Mouse (Mus musculus): ENCODE results near the gene Fam214b. TPM values are rescaled to one million over a fixed set of nuclear protein-coding genes. Genes with fewer than 3 reads are reported as not detected.

Fam214b gene
- polyA plus RNA-seq (2012), result 73.7 and 83.3 TPM in 2 replicates

DNA sequence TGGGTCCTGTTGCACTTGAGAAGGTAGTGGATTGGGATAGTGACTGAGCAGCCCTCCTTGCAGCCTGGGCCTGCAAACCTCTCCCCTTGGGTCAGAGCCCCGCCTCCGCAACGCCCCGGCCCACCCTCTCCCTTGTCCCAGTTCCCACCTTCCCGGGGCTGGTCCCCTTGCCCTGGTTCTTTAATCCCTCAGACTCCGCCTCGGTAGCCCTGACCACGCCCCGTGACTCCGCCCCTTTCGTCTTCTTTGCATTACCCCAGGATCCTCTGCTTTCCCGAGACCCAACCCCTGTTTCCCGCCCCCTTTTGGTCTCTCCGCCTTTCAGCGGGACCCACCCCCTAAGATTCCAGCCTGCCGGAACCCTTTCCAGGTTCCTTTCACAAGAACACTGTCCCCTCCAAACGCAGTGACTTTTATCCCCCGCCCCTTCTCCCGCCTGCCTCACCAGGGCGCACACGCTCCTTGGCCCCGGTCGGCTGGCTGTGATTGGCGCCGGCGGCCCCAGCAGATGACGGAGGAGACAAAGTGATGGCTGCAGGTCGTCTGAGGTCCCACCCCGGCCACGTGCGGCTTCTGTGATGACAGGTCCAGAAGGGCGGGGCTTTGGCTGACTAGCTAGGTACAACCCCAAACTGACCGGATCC, at the start of gene Fam214b:
TSS of gene Fam214b (minus strand) at position 562 of the 644 bp plus-strand sequence.
- no peaks in the 10 kb centered on the region for H3K9me3 ChIP-seq (ENCODE audit: control insufficient read depth, low read length)
- H3K27me3 ChIP-seq (ENCODE audit: control insufficient read depth), result peaks cover 19% of the 10 kb centered on the region
- no peaks in the 10 kb centered on the region for H3K36me3 ChIP-seq (ENCODE audit: control insufficient read depth)
- TF ChIP-seq GATA1 (IDR thresholded peaks at IDR 0.05; ENCODE audit: low read length), result no peak
- TF ChIP-seq TAL1 (IDR thresholded peaks at IDR 0.05; ENCODE audit: low read length), result no peak
- peaks cover 43% of the 10 kb centered on the region for H3K4me1 ChIP-seq (ENCODE audit: control insufficient read depth)
- peak within 1 kb of the TSS; percentile 65 for H3K4me3 ChIP-seq (replicated peaks)

DNA sequence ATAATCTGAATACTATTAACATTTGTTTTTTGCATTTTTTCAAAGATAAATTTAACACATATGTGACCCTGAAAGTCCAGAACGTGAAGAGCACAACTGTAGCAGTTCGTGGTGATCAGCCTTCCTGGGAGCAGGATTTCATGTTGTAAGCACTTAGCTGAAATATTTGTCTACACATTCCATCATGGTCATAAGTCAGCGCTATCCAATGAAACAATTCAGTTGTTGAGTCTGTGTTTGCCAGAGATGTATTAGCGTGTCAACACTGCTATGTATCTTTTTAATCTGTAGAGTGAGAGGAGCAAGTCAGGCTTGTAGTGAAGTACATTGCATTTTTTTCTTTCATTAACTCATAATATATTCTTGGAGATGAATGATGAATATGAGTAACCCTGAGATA, 45.2 kb upstream of the Fam214b start:
- H3K9me3 ChIP-seq (ENCODE audit: control insufficient read depth, low read length), result no peaks in the 10 kb centered on the region
- no peak for TF ChIP-seq GATA1 (IDR thresholded peaks at IDR 0.05; ENCODE audit: low read length)
- TF ChIP-seq TAL1 (IDR thresholded peaks at IDR 0.05; ENCODE audit: low read length), result no peak

DNA sequence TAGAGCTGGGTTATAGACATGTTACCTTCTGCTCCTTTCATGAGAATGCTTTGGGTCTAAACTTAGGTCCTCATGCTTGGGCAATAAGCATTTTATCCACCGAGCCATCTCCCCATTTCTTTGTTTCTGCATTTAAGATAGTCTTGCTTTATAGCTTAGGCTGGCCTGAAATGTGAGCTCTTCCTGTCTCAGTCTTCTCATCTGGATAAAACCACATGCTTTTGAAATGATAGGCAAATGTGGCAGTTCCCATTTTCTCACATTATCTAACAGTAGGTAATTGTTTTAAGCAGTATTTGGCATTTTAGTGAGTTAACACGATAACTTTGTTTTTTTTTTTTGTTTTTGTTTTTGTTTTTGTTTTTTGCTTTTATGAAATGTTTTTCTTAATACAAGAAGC, 43.9 kb upstream of the Fam214b start:
- TF ChIP-seq GATA1 (IDR thresholded peaks at IDR 0.05; ENCODE audit: low read length) (no peak), TAL1 (IDR thresholded peaks at IDR 0.05; ENCODE audit: low read length) (no peak)
- Histone ChIP-seq H3K4me3 (replicated peaks) (no peak overlapping the region), H3K27me3 (ENCODE audit: control insufficient read depth) (no peaks in the 10 kb centered on the region), H3K36me3 (ENCODE audit: control insufficient read depth) (no peaks in the 10 kb centered on the region), H3K4me1 (ENCODE audit: control insufficient read depth) (no peaks in the 10 kb centered on the region), H3K9me3 (ENCODE audit: control insufficient read depth, low read length) (no peaks in the 10 kb centered on the region)

More for the DNA sequence above, 45.2 kb upstream of the Fam214b start:
- Histone ChIP-seq H3K27me3 (ENCODE audit: control insufficient read depth) (no peaks in the 10 kb centered on the region), H3K36me3 (ENCODE audit: control insufficient read depth) (no peaks in the 10 kb centered on the region), H3K4me1 (ENCODE audit: control insufficient read depth) (no peaks in the 10 kb centered on the region), H3K4me3 (replicated peaks) (no peak overlapping the region)

- Histone ChIP-seq H3K27me3 (ENCODE audit: control insufficient read depth) (no peaks in the 10 kb centered on the region), H3K9me3 (ENCODE audit: control insufficient read depth, low read length) (no peaks in the 10 kb centered on the region), H3K36me3 (ENCODE audit: control insufficient read depth) (no peaks in the 10 kb centered on the region), H3K4me3 (replicated peaks) (no peak overlapping the region), H3K4me1 (ENCODE audit: control insufficient read depth) (no peaks in the 10 kb centered on the region)
- no peak for TF ChIP-seq TAL1 (IDR thresholded peaks at IDR 0.05; ENCODE audit: low read length)
- TF ChIP-seq GATA1 (IDR thresholded peaks at IDR 0.05; ENCODE audit: low read length), result no peak
Measured at GRCm38 (mm10) chr4:43082458-43082857, 36.4 kb upstream of the Fam214b start.

GRCm38 (mm10) chr4:43078071-43078718, 32.2 kb upstream of the Fam214b start:
- TF ChIP-seq GATA1 (IDR thresholded peaks at IDR 0.05; ENCODE audit: low read length) (no peak), TAL1 (IDR thresholded peaks at IDR 0.05; ENCODE audit: low read length) (no peak)
- H3K9me3 ChIP-seq (ENCODE audit: control insufficient read depth, low read length), result no peaks in the 10 kb centered on the region
- no peaks in the 10 kb centered on the region for H3K27me3 ChIP-seq (ENCODE audit: control insufficient read depth)
- no peak overlapping the region for H3K4me3 ChIP-seq (replicated peaks)
- H3K36me3 ChIP-seq (ENCODE audit: control insufficient read depth), result no peaks in the 10 kb centered on the region
- no peaks in the 10 kb centered on the region for H3K4me1 ChIP-seq (ENCODE audit: control insufficient read depth)

- Histone ChIP-seq H3K36me3 (ENCODE audit: control insufficient read depth) (no peaks in the 10 kb centered on the region), H3K4me3 (replicated peaks) (no peak overlapping the region), H3K4me1 (ENCODE audit: control insufficient read depth) (no peaks in the 10 kb centered on the region), H3K27me3 (ENCODE audit: control insufficient read depth) (no peaks in the 10 kb centered on the region), H3K9me3 (ENCODE audit: control insufficient read depth, low read length) (no peaks in the 10 kb centered on the region)
- no peak for TF ChIP-seq GATA1 (IDR thresholded peaks at IDR 0.05; ENCODE audit: low read length)
- TF ChIP-seq TAL1 (IDR thresholded peaks at IDR 0.05; ENCODE audit: low read length), result no peak
Measured at GRCm38 (mm10) chr4:43074923-43075322, 28.9 kb upstream of the Fam214b start.

GRCm38 (mm10) chr4:43065471-43065870, 19.5 kb upstream of the Fam214b start:
- TF ChIP-seq TAL1 (IDR thresholded peaks at IDR 0.05; ENCODE audit: low read length) (no peak), GATA1 (IDR thresholded peaks at IDR 0.05; ENCODE audit: low read length) (no peak)
- no peaks in the 10 kb centered on the region for H3K9me3 ChIP-seq (ENCODE audit: control insufficient read depth, low read length)
- H3K4me3 ChIP-seq (replicated peaks), result no peak overlapping the region
- H3K36me3 ChIP-seq (ENCODE audit: control insufficient read depth), result no peaks in the 10 kb centered on the region
- no peaks in the 10 kb centered on the region for H3K4me1 ChIP-seq (ENCODE audit: control insufficient read depth)
- peaks cover 18% of the 10 kb centered on the region for H3K27me3 ChIP-seq (ENCODE audit: control insufficient read depth)

GRCm38 (mm10) chr4:43060286-43060685, 14.3 kb upstream of the Fam214b start:
- no peaks in the 10 kb centered on the region for H3K36me3 ChIP-seq (ENCODE audit: control insufficient read depth)
- H3K9me3 ChIP-seq (ENCODE audit: control insufficient read depth, low read length), result peaks cover 5% of the 10 kb centered on the region; the same call in 1 of the 2 replicates
- H3K4me1 ChIP-seq (ENCODE audit: control insufficient read depth), result peaks cover 15% of the 10 kb centered on the region
- no peak for TF ChIP-seq GATA1 (IDR thresholded peaks at IDR 0.05; ENCODE audit: low read length)
- no peak for TF ChIP-seq TAL1 (IDR thresholded peaks at IDR 0.05; ENCODE audit: low read length)
- peaks cover 49% of the 10 kb centered on the region for H3K27me3 ChIP-seq (ENCODE audit: control insufficient read depth)
- H3K4me3 ChIP-seq (replicated peaks), result no peak overlapping the region

DNA sequence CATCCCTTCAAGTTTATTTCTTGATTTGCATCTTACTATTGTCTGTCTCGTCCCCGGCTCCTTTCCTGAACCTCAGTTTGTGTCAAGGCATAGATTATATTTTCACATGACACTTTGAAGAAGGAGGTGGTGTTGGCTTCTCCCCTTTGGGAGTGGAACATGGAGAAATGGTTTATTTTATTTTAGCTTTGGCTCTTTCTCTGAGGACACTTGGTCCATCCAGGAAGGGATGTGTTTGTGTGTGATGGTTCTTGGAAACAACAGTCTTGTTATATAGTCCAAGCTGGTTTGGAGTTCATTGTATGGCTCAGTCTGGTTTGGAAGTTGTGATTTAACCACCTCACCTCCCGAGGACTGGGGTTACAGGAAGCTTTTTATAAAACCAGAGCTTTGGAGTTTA, 13.7 kb upstream of the Fam214b start:
- TF ChIP-seq GATA1 (IDR thresholded peaks at IDR 0.05; ENCODE audit: low read length) (no peak), TAL1 (IDR thresholded peaks at IDR 0.05; ENCODE audit: low read length) (no peak)
- Histone ChIP-seq H3K4me3 (replicated peaks) (peak overlapping the region; percentile 63), H3K27me3 (ENCODE audit: control insufficient read depth) (peaks cover 49% of the 10 kb centered on the region), H3K9me3 (ENCODE audit: control insufficient read depth, low read length) (peaks cover 5% of the 10 kb centered on the region; the same call in 1 of the 2 replicates), H3K4me1 (ENCODE audit: control insufficient read depth) (peaks cover 15% of the 10 kb centered on the region), H3K36me3 (ENCODE audit: control insufficient read depth) (no peaks in the 10 kb centered on the region)

All from erythroblast, embryonic 14.5 days (primary cell).